Mouse (Mus musculus): ENCODE measurements around the gene Slain2. TPM values are rescaled to one million over a fixed set of nuclear protein-coding genes. Genes with fewer than 3 reads are reported as not detected.

The Slain2 gene
- polyA plus RNA-seq, 1 experiment from 2014 or later: 25.1 TPM

- no peak for ATAC-seq (ENCODE audit: insufficient read depth)
- 64% methylated on average over 14 of the region's 14 CpGs for WGBS
Measured at GRCm38 (mm10) chr5:72869779-72870608, 44.1 kb upstream of the Slain2 start.

GRCm38 (mm10) chr5:72871114-72871513, 43.0 kb upstream of the Slain2 start:
- Histone ChIP-seq H3K9ac (no peak overlapping the region), H3K4me1 (ENCODE audit: insufficient read depth) (0 out of 2 replicates have a peak, but pooled peaks cover 1% of the 10 kb centered on the region), H3K9me3 (ENCODE audit: low read depth, low read length) (no peaks in the 10 kb centered on the region), H3K27ac (ENCODE audit: low read depth) (no peak overlapping the region), H3K27me3 (ENCODE audit: insufficient read depth, low read length) (peaks cover 13% of the 10 kb centered on the region; the same call in 1 of the 2 replicates), H3K36me3 (ENCODE audit: insufficient read depth) (no peaks in the 10 kb centered on the region), H3K4me3 (ENCODE audit: low read depth, low read length) (no peak overlapping the region), H3K4me2 (no peak overlapping the region)
- TF ChIP-seq CTCF (IDR thresholded peaks at IDR 0.05; ENCODE audit: low read depth): peak; percentile 38
- ATAC-seq (ENCODE audit: insufficient read depth) (no peak), DNase-seq (no peak)
- 77% methylated on average over 4 of the region's 4 CpGs for WGBS

More at GRCm38 (mm10) chr5:72869779-72870608, 44.1 kb upstream of the Slain2 start:
- H3K4me2 ChIP-seq: no peak overlapping the region
- no peaks in the 10 kb centered on the region for H3K4me1 ChIP-seq (ENCODE audit: insufficient read depth)
- H3K27me3 ChIP-seq (ENCODE audit: insufficient read depth, low read length): peaks cover 13% of the 10 kb centered on the region; the same call in 1 of the 2 replicates
- H3K27ac ChIP-seq (ENCODE audit: low read depth): no peak overlapping the region
- H3K9ac ChIP-seq: no peak overlapping the region
- TF ChIP-seq CTCF (IDR thresholded peaks at IDR 0.05; ENCODE audit: low read depth): no peak
- H3K9me3 ChIP-seq (ENCODE audit: low read depth, low read length): no peaks in the 10 kb centered on the region
- H3K36me3 ChIP-seq (ENCODE audit: insufficient read depth): no peaks in the 10 kb centered on the region
- no peak overlapping the region for H3K4me3 ChIP-seq (ENCODE audit: low read depth, low read length)
- DNase-seq: no peak

- H3K9me3 ChIP-seq (ENCODE audit: low read depth, low read length): no peaks in the 10 kb centered on the region
- DNase-seq (no peak), ATAC-seq (ENCODE audit: insufficient read depth) (no peak)
- no peaks in the 10 kb centered on the region for H3K27me3 ChIP-seq (ENCODE audit: insufficient read depth, low read length)
- no peak overlapping the region for H3K27ac ChIP-seq (ENCODE audit: low read depth)
- H3K36me3 ChIP-seq (ENCODE audit: insufficient read depth): no peaks in the 10 kb centered on the region
- H3K4me1 ChIP-seq (ENCODE audit: insufficient read depth): 0 out of 2 replicates have a peak, but pooled peaks cover 2% of the 10 kb centered on the region
- TF ChIP-seq CTCF (IDR thresholded peaks at IDR 0.05; ENCODE audit: low read depth): no peak
- H3K4me2 ChIP-seq: no peak overlapping the region
- WGBS: 18% methylated on average over 5 of the region's 5 CpGs
- H3K9ac ChIP-seq: no peak overlapping the region
- H3K4me3 ChIP-seq (ENCODE audit: low read depth, low read length): no peak overlapping the region
Measured at GRCm38 (mm10) chr5:72879736-72880135, 34.4 kb upstream of the Slain2 start.

GRCm38 (mm10) chr5:72881748-72882411, 32.2 kb upstream of the Slain2 start:
- Histone ChIP-seq H3K27ac (ENCODE audit: low read depth) (no peak overlapping the region), H3K9ac (no peak overlapping the region), H3K4me1 (ENCODE audit: insufficient read depth) (no peaks in the 10 kb centered on the region), H3K9me3 (ENCODE audit: low read depth, low read length) (no peaks in the 10 kb centered on the region), H3K4me2 (no peak overlapping the region), H3K4me3 (ENCODE audit: low read depth, low read length) (no peak overlapping the region), H3K27me3 (ENCODE audit: insufficient read depth, low read length) (no peaks in the 10 kb centered on the region), H3K36me3 (ENCODE audit: insufficient read depth) (no peaks in the 10 kb centered on the region)
- no peak for TF ChIP-seq CTCF (IDR thresholded peaks at IDR 0.05; ENCODE audit: low read depth)
- DNase-seq: no peak
- ATAC-seq (ENCODE audit: insufficient read depth): no peak; the same call in 1 of the 2 replicates
- 52% methylated on average over 12 of the region's 12 CpGs for WGBS

- DNase-seq (no peak), ATAC-seq (ENCODE audit: insufficient read depth) (no peak)
- no peak overlapping the region for H3K9ac ChIP-seq
- no peaks in the 10 kb centered on the region for H3K4me1 ChIP-seq (ENCODE audit: insufficient read depth)
- H3K36me3 ChIP-seq (ENCODE audit: insufficient read depth): no peaks in the 10 kb centered on the region
- no peak for TF ChIP-seq CTCF (IDR thresholded peaks at IDR 0.05; ENCODE audit: low read depth)
- H3K27ac ChIP-seq (ENCODE audit: low read depth): no peak overlapping the region
- H3K9me3 ChIP-seq (ENCODE audit: low read depth, low read length): no peaks in the 10 kb centered on the region
- no peak overlapping the region for H3K4me2 ChIP-seq
- WGBS: 52% methylated on average over 2 of the region's 2 CpGs
- H3K4me3 ChIP-seq (ENCODE audit: low read depth, low read length): no peak overlapping the region
- no peaks in the 10 kb centered on the region for H3K27me3 ChIP-seq (ENCODE audit: insufficient read depth, low read length)
Measured at GRCm38 (mm10) chr5:72882412-72882765, 31.7 kb upstream of the Slain2 start.

GRCm38 (mm10) chr5:72883706-72884105, 30.4 kb upstream of the Slain2 start:
- 56% methylated on average over 3 of the region's 3 CpGs for WGBS
- Histone ChIP-seq H3K4me1 (ENCODE audit: insufficient read depth) (no peaks in the 10 kb centered on the region), H3K9me3 (ENCODE audit: low read depth, low read length) (no peaks in the 10 kb centered on the region), H3K4me2 (no peak overlapping the region), H3K9ac (no peak overlapping the region), H3K4me3 (ENCODE audit: low read depth, low read length) (no peak overlapping the region), H3K36me3 (ENCODE audit: insufficient read depth) (no peaks in the 10 kb centered on the region), H3K27ac (ENCODE audit: low read depth) (no peak overlapping the region), H3K27me3 (ENCODE audit: insufficient read depth, low read length) (no peaks in the 10 kb centered on the region)
- ATAC-seq (ENCODE audit: insufficient read depth) (no peak), DNase-seq (no peak)
- no peak for TF ChIP-seq CTCF (IDR thresholded peaks at IDR 0.05; ENCODE audit: low read depth)
